Mouse (Mus musculus): ENCODE results near the gene Lrrn1.

GRCm38 (mm10) chr6:107556996-107557395 is 27.4 kb downstream of the Lrrn1 start:
- no peak for TF ChIP-seq POLR2A (IDR thresholded peaks at IDR 0.05; ENCODE audit: insufficient read depth, low read length)
- TF ChIP-seq CTCF (IDR thresholded peaks at IDR 0.05; ENCODE audit: low read depth, low read length): no peak

Measured in ES-Bruce4 (cell line).